Mouse (Mus musculus) heart, embryonic 13.5 days (tissue): Measurements from ENCODE around the gene Fgfr2. TPM values are rescaled to one million over a fixed set of nuclear protein-coding genes. Genes with fewer than 3 reads are reported as not detected.

ENCODE experiments used
- ATAC-seq: fragments of 200-750 bp; cut with Nextera tagmentation; 2 replicates; pipeline ENCODE4 v1.8.0; 2017; ENCODE audit warnings: moderate TSS enrichment; ENCODE audit not compliant: insufficient number of reproducible peaks, low FRiP score, low TSS enrichment; ENCODE audit errors: extremely low read depth
- H3K27ac ChIP-seq: fragments of 300-500 bp; sonication (generic); replicated peaks from 2 replicates; pipeline ENCODE4 v1.5.1; 2015; ENCODE audit warnings: moderate library complexity, mild to moderate bottlenecking, inconsistent platforms
- H3K27me3 ChIP-seq: fragments of 300-500 bp; sonication (generic); replicated peaks from 2 replicates; pipeline ENCODE4 v1.6.1; 2015; ENCODE audit warnings: mild to moderate bottlenecking, inconsistent platforms
- H3K36me3 ChIP-seq: fragments of 300-500 bp; sonication (generic); 2 replicates; pipeline ENCODE4 v1.6.1; 2015; ENCODE audit warnings: mild to moderate bottlenecking, inconsistent platforms
- H3K4me1 ChIP-seq: fragments of 300-500 bp; sonication (generic); 2 replicates; pipeline ENCODE4 v1.6.1; 2015; ENCODE audit warnings: inconsistent platforms
- H3K4me2 ChIP-seq: fragments of 300-500 bp; sonication (generic); 2 replicates; pipeline ENCODE4 v1.6.1; 2015; ENCODE audit warnings: inconsistent platforms, mild to moderate bottlenecking, moderate library complexity
- H3K4me3 ChIP-seq: fragments of 300-500 bp; sonication (generic); 2 replicates; pipeline ENCODE4 v1.5.1; 2015; ENCODE audit warnings: moderate library complexity, mild to moderate bottlenecking, inconsistent platforms
- H3K9ac ChIP-seq: fragments of 300-500 bp; sonication (generic); 2 replicates; pipeline ENCODE4 v1.6.1; 2015; ENCODE audit warnings: inconsistent platforms, mild to moderate bottlenecking, moderate library complexity
- H3K9me3 ChIP-seq: fragments of 300-500 bp; sonication (generic); 2 replicates; pipeline ENCODE4 v1.6.1; 2016; ENCODE audit warnings: inconsistent platforms
- WGBS: fragments of 180-500 bp; shearing (Covaris S2); methylation state at CpG from one replicate; pipeline ENCODE4 v1.1.7; 2015; ENCODE audit warnings: mixed read lengths; 5-methylcytosine and 5-hydroxymethylcytosine counted together
- polyA plus RNA-seq: library from polyadenylated mRNA; unstranded; fragments of >200 nt; fragmentation: Nextera tagmentation; extraction: Ambion mirVana; gene quantifications from 2 replicates; pipeline ENCODE4 v1.2.1, GENCODE M21; 2015

Gene Fgfr2
- polyA plus RNA-seq, 1 experiment from 2014 or later, result 22.5 TPM

- Histone ChIP-seq H3K4me1 (peaks cover 29% of the 10 kb centered on the region), H3K9me3 (no peaks in the 10 kb centered on the region), H3K36me3 (no peaks in the 10 kb centered on the region), H3K4me2 (no peak overlapping the region), H3K27ac (no peak overlapping the region), H3K9ac (no peak overlapping the region), H3K27me3 (peaks cover 100% of the 10 kb centered on the region), H3K4me3 (no peak overlapping the region)
- no peak for ATAC-seq
- WGBS, result 1% methylated on average over 2 of the region's 2 CpGs
These were observed 1576.7 kb downstream of the Fgfr2 start for GRCm38 (mm10) chr7:131546423-131546822.

- Histone ChIP-seq H3K27me3 (peaks cover 100% of the 10 kb centered on the region), H3K27ac (no peak overlapping the region), H3K4me3 (no peak overlapping the region), H3K4me2 (no peak overlapping the region), H3K4me1 (peaks cover 29% of the 10 kb centered on the region), H3K9ac (no peak overlapping the region), H3K36me3 (no peaks in the 10 kb centered on the region), H3K9me3 (no peaks in the 10 kb centered on the region)
- WGBS, result 3% methylated on average over 13 of the region's 13 CpGs
- ATAC-seq, result no peak
These were observed 1577.3 kb downstream of the Fgfr2 start for GRCm38 (mm10) chr7:131545701-131546385.

GRCm38 (mm10) chr7:131544871-131545270 lies 1578.3 kb downstream of the Fgfr2 start:
- H3K4me2 ChIP-seq, result no peak overlapping the region
- H3K9ac ChIP-seq, result no peak overlapping the region
- 0% methylated on average over 5 of the region's 5 CpGs for WGBS
- ATAC-seq, result no peak
- H3K27ac ChIP-seq, result no peak overlapping the region
- H3K36me3 ChIP-seq, result no peaks in the 10 kb centered on the region
- peaks cover 29% of the 10 kb centered on the region for H3K4me1 ChIP-seq
- no peaks in the 10 kb centered on the region for H3K9me3 ChIP-seq
- peaks cover 100% of the 10 kb centered on the region for H3K27me3 ChIP-seq
- H3K4me3 ChIP-seq, result no peak overlapping the region

GRCm38 (mm10) chr7:131543623-131544481 lies 1579.3 kb downstream of the Fgfr2 start:
- WGBS, result under 1% methylated on average over 75 of the region's 75 CpGs
- Histone ChIP-seq H3K9ac (no peak overlapping the region), H3K36me3 (no peaks in the 10 kb centered on the region), H3K4me1 (peaks cover 29% of the 10 kb centered on the region), H3K4me3 (peak overlapping the region; percentile 50), H3K4me2 (peak overlapping the region; percentile 71), H3K9me3 (no peaks in the 10 kb centered on the region), H3K27ac (no peak overlapping the region), H3K27me3 (peaks cover 100% of the 10 kb centered on the region)
- no peak for ATAC-seq

- Histone ChIP-seq H3K4me3 (peak overlapping the region; percentile 50), H3K4me1 (peaks cover 29% of the 10 kb centered on the region), H3K27ac (no peak overlapping the region), H3K9ac (no peak overlapping the region), H3K27me3 (peaks cover 100% of the 10 kb centered on the region), H3K36me3 (no peaks in the 10 kb centered on the region), H3K4me2 (peak overlapping the region; percentile 71), H3K9me3 (no peaks in the 10 kb centered on the region)
- no peak for ATAC-seq
- under 1% methylated on average over 71 of the region's 71 CpGs for WGBS
These were observed 1580.1 kb downstream of the Fgfr2 start for GRCm38 (mm10) chr7:131542872-131543622.

- no peak for ATAC-seq
- no peaks in the 10 kb centered on the region for H3K9me3 ChIP-seq
- H3K27me3 ChIP-seq, result peaks cover 100% of the 10 kb centered on the region
- H3K4me2 ChIP-seq, result peak within 1 kb of the TSS; percentile 71
- H3K27ac ChIP-seq, result no peak within 1 kb of the TSS
- peak within 1 kb of the TSS; percentile 50 for H3K4me3 ChIP-seq
- 1% methylated on average over 65 of the region's 65 CpGs for WGBS
- no peaks in the 10 kb centered on the region for H3K36me3 ChIP-seq
- peaks cover 29% of the 10 kb centered on the region for H3K4me1 ChIP-seq
- H3K9ac ChIP-seq, result no peak within 1 kb of the TSS
These were observed 1580.9 kb downstream of the Fgfr2 start, which contains the start of gene Hmx3 for GRCm38 (mm10) chr7:131542115-131542871. Hmx3 (plus strand) TSS chr7:131542867.

GRCm38 (mm10) chr7:131541184-131542114 lies 1581.7 kb downstream of the Fgfr2 start:
- Histone ChIP-seq H3K4me2 (peak overlapping the region; percentile 71), H3K9me3 (no peaks in the 10 kb centered on the region), H3K4me3 (peak overlapping the region; percentile 50), H3K27me3 (peaks cover 100% of the 10 kb centered on the region), H3K4me1 (peaks cover 29% of the 10 kb centered on the region), H3K36me3 (no peaks in the 10 kb centered on the region), H3K9ac (no peak overlapping the region), H3K27ac (no peak overlapping the region)
- 3% methylated on average over 41 of the region's 41 CpGs for WGBS
- no peak for ATAC-seq

GRCm38 (mm10) chr7:131539979-131540378 lies 1583.2 kb downstream of the Fgfr2 start:
- WGBS, result under 1% methylated on average over 7 of the region's 7 CpGs
- no peak for ATAC-seq
- peaks cover 94% of the 10 kb centered on the region for H3K27me3 ChIP-seq

GRCm38 (mm10) chr7:131503739-131504138 lies 1619.4 kb downstream of the Fgfr2 start:
- no peak for ATAC-seq
- no peak overlapping the region for H3K27ac ChIP-seq
- H3K27me3 ChIP-seq, result no peaks in the 10 kb centered on the region
- H3K9ac ChIP-seq, result no peak overlapping the region
- H3K4me1 ChIP-seq, result no peaks in the 10 kb centered on the region
- no peak overlapping the region for H3K4me3 ChIP-seq
- no peaks in the 10 kb centered on the region for H3K9me3 ChIP-seq
- 53% methylated on average over 2 of the region's 2 CpGs for WGBS
- no peaks in the 10 kb centered on the region for H3K36me3 ChIP-seq
- H3K4me2 ChIP-seq, result no peak overlapping the region

More at GRCm38 (mm10) chr7:131539979-131540378, 1583.2 kb downstream of the Fgfr2 start:
- Histone ChIP-seq H3K4me2 (no peak overlapping the region), H3K36me3 (no peaks in the 10 kb centered on the region), H3K4me3 (no peak overlapping the region), H3K4me1 (peaks cover 29% of the 10 kb centered on the region), H3K9ac (no peak overlapping the region), H3K9me3 (no peaks in the 10 kb centered on the region), H3K27ac (no peak overlapping the region)

- Histone ChIP-seq H3K4me3 (no peak overlapping the region), H3K9me3 (no peaks in the 10 kb centered on the region), H3K4me2 (no peak overlapping the region), H3K9ac (no peak overlapping the region), H3K36me3 (no peaks in the 10 kb centered on the region), H3K27ac (no peak overlapping the region), H3K27me3 (no peaks in the 10 kb centered on the region), H3K4me1 (no peaks in the 10 kb centered on the region)
- WGBS, result 87% methylated on average over 5 of the region's 5 CpGs
- ATAC-seq, result no peak
These were observed 1644.7 kb downstream of the Fgfr2 start for GRCm38 (mm10) chr7:131478403-131478802.
